Mouse (Mus musculus): ENCODE data around the gene Galnt9.

The Galnt9 gene

GRCm38 (mm10) chr5:110540947-110541346, 3.2 kb upstream of the Galnt9 start:
- no peak for DNase-seq

DNA sequence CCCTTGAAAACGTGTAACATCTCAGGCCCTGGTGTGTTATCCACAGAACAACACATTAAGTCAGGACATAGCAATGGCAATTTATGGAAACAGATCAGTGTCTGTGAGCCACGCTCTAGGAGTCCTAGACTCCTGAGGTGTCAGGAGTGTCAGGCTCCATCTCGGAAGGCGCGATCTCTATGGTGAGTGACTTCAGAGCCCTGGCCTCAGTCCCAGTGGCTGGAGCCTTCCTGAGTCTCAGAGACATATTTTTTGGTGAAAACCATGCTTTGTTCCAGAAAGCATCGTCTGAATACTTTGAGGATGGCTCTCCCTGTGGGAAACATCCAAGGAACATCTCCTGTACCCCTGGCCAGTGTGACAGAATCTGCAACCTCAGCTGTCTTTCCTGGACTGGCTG, 2.7 kb upstream of the Galnt9 start:
- DNase-seq = no peak

GRCm38 (mm10) chr5:110544691-110545069, 525 bp downstream of the Galnt9 start:
- DNase-seq = no peak

DNA sequence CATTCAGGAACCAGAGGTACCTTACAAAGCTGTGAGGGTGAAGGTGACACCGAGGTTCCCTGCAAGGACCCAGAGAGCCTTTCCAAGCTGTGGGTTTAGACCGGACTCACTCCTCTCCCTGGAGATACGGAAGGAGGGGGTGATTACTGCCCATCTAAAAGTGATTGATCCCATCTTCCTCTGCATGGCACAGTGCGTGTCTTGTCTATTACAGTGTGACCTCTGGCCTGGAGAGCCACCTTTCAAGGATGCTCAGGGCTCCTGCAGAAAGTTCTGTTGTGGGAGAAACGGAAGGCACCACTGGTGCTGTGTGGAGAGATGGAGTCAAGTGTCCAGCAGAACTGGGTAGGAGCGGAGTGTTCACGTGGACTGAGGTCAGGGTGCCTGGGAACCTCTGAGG, 1.2 kb downstream of the Galnt9 start:
- no peak for DNase-seq

GRCm38 (mm10) chr5:110546136-110546535, 2.0 kb downstream of the Galnt9 start:
- DNase-seq = no peak

DNA sequence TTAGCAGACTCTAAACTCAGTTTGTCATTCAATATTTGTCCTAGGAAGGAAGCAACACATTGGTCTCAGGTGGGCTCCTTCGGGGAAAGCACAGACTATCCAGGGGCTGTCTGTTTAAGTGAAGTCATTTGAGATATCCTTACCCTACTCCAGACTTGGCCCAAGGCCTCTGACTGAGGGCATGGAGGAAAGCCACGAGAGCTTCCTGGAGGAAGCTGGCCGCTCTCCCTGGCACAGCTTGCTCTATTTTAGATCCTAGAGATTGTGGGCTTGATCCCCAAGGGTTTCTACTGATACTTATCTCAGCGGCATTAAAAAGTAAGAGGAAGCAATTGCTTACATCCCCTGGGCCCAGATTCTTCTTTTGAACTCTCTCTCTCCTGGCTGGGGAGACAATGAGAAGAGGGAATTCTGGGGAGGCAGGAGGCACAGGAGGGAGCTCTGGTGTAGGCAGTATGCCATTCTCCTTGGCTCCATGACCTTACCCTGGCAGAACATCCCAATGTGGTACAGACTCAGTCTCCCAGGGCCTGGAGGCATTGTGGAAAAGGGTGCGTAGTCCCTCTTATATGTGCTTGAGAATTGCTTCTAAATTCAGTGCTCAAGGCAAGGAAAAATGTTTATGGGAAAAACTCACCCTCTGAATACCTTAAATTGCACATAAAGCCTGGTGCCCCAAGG, 2.7 kb downstream of the Galnt9 start:
- no peak for DNase-seq

DNA sequence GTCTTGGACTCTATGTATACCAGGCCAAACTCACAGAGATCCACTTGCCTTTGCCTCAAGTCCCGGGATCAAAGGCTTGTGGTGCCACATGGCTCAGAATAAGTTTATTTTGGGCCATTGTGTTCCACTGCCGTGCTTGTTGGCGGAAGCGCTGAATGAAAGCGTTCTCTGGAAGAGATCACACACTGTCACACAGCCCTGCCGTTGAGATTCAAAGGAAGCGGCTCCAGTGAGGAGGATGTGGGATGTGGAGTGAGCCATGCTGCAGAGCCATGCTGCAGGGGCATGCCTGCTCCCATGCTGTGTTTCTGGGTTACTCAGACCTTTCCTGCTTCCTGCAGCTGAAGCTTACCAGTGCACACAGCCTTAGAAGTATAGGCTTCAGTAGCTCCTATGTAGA, 4.3 kb downstream of the Galnt9 start:
- DNase-seq = no peak

DNA sequence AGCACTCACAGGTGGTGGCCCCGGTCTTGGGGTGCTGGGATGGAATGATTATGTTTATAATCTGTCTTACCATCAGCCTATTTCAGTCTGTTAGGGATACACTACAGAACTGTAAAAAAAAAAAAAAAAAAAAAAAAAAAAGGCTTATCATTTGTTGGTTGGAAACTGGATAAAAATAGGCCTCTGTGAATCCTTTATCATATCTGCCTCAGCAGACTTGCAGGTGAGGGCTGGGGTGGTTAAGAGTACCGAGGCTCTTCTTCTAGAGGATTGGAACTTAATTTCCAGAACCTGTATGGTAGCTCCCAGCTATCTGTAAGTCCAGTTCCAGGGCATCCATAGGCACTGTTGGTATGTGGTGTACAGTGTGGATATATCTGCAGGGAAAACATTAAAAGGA, 6.0 kb downstream of the Galnt9 start:
- DNase-seq = no peak

DNA sequence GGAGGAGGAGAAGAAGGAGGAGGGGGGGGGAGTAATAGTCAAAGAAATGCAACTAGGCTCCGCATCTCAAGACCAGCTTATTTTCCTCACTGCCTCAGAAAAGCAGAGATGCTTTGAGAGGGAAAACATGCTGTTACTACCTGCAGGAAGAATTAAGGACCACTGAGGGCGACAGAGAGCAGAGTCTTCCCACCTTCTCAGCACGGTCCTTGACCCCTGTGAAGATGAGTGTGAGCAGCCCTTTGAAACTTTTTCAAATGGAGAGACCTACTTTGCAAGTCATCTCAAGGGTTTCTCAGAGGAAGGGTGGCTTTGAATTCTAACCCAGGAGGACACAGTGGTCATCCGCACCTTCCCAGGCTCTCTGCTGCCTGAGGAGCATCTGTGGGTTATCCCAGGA, 6.7 kb downstream of the Galnt9 start:
- no peak for DNase-seq

GRCm38 (mm10) chr5:110552005-110552404, 7.8 kb downstream of the Galnt9 start:
- no peak for DNase-seq

DNA sequence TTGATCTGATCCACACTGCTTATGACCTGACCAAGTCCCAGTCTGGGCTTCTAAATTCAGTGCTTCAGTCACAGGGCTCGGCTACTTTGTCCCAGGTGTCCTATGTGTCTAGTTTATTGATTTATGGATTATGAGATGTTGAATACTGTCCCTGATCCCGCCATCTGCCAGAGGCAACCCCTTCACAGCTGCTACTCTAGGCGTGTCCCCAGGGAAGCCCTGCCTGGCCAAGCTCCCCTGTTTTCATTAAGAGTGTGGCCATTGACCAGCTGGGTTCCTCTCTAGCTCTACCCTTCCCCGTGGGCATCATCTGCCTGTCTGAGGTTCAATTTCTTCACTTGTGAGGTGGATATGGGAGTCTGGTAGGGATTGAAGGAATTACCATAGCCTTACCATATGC, 9.2 kb downstream of the Galnt9 start:
- DNase-seq = no peak

DNA sequence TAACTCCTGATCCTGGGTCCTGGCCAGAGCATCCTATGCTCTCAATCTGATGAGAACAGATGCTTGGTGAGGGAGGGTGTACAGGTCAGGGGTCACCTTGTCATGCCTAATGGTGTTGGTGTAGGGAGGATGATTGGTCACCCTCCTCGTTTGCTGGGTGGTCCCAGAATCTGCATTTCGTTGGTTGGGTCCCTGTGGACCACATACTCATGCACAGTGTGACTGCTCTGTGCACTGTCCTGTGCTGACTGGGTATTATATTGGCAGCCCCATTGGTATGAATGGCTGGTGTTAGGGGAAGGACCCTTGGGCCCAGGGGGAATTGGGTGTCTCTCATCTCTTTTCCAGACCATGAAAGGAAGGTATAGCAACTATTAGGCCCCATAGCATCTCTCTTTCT, 11.0 kb downstream of the Galnt9 start:
- DNase-seq = no peak

GRCm38 (mm10) chr5:110558368-110558767, 14.2 kb downstream of the Galnt9 start:
- peak; percentile 45 for DNase-seq

GRCm38 (mm10) chr5:110559679-110560078, 15.5 kb downstream of the Galnt9 start:
- no peak for DNase-seq

- DNase-seq = peak; percentile 76
Measured at GRCm38 (mm10) chr5:110562741-110563326, 18.7 kb downstream of the Galnt9 start.

DNA sequence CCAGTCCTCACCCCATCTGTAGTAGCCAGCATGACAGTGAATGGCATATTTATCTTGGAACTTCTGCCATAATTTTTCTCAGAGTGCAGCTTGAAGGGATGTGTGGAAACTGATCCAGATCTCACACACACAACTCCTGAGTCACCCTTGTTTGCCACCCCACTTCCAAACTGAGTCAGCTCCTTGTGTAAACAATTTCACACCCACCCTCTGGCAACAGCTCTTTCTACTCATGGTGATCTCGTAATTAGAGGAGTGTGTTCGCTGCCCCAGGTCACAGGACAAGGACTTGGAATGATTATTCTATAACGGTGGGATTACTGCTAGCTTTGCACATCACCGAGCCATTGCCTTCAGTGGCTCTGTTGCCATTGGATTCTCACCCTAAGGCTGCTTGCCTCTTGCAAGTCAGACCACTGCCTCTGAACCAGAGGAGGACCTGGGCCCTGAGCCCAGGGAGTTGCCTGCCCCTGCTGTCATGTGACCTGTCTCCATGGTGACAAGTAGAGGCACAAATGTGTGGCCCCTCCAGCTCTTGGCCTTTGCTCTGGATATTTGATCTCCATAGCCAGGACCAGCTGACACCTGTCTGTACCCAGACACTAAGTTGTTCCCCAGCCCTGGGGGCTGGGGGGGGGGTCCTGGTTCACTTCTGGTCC, 21.0 kb downstream of the Galnt9 start:
- no peak for DNase-seq

DNA sequence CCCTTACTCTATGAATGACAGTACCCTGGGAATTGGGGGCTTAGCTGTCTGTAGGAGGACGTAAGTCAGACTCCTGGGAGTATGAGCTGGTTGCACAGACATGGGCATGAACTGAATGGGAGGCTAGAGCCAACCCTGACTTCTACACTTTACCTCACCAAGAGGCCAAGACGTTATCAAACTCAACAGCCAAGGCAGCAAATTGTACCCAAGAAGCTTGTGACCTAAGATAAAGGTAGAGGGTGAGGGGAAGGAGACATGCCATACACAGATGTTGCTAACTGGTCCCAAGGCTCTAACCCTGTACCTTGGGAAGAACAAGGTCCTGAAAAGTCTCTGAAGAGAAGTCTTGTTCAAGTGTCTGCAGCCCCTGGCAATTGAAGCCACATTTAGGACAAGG, 23.4 kb downstream of the Galnt9 start:
- no peak for DNase-seq

DNA sequence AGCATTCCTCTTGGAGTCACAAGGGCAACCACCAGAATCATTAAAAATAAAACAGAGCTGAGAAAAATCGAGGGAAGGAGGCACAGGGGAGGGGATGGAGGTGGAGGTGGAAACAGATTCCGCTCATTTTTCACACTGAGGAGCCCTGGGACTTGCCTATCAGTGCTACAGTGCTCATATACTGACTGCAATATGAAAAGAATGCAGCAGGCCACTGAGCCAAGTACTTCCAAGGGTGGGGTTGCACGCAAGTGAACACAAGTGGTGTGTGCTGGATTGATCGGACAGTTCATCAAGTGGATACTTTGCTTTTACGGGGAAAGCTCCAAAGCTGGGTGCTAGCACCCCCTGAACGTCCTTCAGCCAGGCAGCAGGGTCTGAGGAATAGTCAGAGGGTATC, 30.7 kb downstream of the Galnt9 start:
- DNase-seq = no peak

DNA sequence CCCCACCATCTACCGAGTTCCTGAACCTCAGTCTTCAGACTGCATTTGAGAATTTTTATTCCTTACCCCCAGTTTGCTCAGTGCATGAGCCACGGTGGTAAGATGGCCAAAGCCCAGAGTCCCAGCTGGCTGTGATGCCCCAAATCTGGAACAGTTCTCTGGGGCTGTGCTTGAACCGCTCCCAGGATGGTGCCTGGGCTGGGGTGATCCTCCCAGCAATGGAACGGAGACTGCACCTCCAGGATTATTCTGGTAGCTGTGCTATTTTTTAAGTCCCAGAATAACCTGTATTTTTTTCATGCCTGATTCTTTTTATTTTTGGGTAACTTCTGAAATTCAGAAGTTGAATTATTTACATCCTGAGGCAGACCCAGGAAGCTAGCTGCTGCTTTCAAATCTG, 35.1 kb downstream of the Galnt9 start:
- no peak for DNase-seq

DNA sequence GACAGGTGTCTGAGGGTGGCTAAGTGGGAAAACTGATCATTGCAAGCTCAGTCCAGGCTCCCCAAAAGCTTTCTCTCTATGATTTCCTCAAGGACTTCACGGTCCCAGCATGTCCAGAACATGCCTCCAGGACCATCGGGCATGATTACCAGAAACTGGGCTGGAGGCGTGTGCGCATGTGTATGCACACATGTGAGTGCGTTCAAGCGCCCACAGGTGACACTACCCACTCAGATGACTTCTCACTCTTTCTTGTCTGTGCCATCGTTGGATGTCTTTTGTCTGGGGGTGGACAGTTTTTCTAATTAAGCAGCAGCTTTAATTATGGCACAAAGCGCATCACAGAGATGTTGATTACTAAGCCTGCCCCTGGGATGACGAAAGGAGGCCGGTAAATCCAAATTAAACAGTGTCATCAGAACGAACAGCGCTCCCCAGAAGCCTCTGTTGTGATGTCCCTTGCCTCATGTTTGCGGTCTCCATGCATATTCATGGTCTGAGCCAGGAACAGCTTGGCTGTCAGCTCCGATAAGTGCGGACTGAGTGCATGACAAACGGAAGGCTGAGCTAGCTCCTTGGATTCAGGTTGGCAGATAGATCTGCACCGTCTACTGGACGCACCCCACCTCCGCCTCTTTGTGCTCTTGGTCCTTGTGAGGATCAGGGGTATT, 36.5 kb downstream of the Galnt9 start:
- no peak for DNase-seq

DNA sequence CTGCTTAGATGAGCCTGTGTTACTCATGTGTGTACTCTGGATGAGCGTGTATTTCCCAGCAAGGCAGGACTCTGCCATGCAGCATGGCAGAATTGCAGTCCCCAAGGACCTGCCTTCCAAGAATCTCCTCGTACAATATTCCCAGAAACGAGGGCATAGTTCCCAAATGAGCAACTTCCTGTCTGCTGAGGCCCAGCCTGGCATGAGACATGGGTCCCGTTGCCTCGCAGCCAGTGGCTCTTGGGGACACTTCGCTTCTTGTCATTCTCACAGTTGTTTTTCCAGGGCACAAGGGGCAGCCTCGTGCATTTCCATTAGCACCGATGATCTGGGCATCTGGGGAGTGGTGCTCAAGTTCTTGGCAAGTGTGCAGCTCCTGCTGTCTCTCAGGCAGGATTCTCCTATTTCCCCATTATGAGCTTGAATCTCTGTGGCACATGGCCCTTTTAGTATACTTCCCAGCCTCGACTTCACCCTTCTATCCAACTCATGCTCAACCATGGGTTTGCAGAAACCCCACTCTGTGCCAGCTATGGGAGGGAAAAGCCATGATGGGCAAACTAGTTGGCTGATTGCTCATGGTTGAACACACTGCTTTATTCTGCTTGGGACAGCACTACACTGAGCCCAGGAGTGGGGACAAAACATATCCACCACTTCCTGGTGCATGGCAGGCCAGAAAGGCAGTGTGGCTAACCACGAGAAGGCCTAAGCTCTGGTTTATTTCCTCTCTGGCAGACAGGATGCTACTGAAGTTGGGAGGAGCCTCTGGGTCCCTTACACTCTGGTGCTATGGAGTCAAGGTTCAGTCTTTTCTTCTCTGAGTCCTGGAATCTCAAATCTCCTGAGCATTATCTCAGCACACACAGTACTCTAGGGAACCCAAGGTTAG, 38.7 kb downstream of the Galnt9 start:
- DNase-seq = no peak

DNA sequence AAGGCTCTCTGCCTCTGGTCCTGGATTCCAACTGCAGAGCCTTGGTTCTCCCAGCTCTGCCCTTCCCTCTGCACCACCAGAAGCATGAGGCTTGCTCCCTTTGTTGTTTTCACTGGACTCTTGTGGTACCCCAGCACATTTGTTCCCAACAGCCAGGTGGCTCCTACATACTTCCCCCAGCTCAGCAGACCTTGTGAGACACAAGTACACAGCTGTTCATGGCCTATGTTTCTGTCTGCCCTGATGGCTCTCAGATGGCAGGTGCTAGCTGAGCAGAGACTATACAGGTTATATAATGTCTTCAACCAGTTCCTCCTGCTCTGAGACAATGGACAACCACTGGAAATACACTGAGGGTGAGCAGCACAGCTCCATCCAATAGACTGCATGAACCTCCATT, 43.3 kb downstream of the Galnt9 start:
- DNase-seq = no peak

- DNase-seq = no peak
Measured at GRCm38 (mm10) chr5:110589833-110590232, 45.7 kb downstream of the Galnt9 start.
